Mouse (Mus musculus): Measurements from ENCODE around the gene Exoc3. TPM values are rescaled to one million over a fixed set of nuclear protein-coding genes. Genes with fewer than 3 reads are reported as not detected.
A peak's percentile ranks its signal among the peaks of the same experiment; 100 is the strongest.

Exoc3 gene
- polyA plus RNA-seq, 1 experiment from 2014 or later: 44.2 TPM

DNA sequence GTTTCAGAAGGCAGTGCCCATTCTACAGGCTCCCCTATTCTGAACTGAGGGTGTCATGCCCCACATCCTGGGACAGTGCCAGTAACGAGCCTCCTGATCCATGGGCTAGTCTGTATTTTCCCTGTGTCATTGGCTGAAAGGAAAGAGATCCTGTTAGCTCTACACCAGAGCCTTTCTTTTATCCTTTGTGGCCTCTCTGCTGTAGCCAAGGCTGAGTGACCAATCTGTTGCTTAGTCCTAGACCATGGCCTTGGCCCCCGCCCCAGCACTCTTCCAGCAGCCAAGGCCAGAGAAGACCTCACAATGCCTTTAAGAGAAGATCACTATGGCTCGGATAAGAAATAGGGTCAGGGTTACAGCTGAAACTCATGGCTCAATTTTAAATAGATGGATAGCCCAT, 9.9 kb upstream of the Exoc3 start:
- Histone ChIP-seq H3K4me2 (replicated peaks; ENCODE audit: low read depth, low read length) (no peak overlapping the region), H3K4me1 (ENCODE audit: insufficient read depth, low read depth, low read length) (no peaks in the 10 kb centered on the region), H3K4me3 (ENCODE audit: low read depth, low read length) (no peak overlapping the region), H3K27me3 (replicated peaks; ENCODE audit: insufficient read depth, low read length) (no peaks in the 10 kb centered on the region), H3K27ac (ENCODE audit: low read length) (no peak overlapping the region), H3K9me3 (ENCODE audit: low read length) (no peaks in the 10 kb centered on the region), H3K36me3 (ENCODE audit: insufficient read depth, low read length) (no peaks in the 10 kb centered on the region), H3K9ac (replicated peaks; ENCODE audit: low read depth) (no peak overlapping the region)
- TF ChIP-seq EP300 (IDR thresholded peaks at IDR 0.05): no peak
- TF ChIP-seq CTCF (IDR thresholded peaks at IDR 0.05): no peak
- ATAC-seq: no peak
- 77% methylated on average over 3 of the region's 3 CpGs for WGBS
- no peak for DNase-seq (ENCODE audit: low spot score)

DNA sequence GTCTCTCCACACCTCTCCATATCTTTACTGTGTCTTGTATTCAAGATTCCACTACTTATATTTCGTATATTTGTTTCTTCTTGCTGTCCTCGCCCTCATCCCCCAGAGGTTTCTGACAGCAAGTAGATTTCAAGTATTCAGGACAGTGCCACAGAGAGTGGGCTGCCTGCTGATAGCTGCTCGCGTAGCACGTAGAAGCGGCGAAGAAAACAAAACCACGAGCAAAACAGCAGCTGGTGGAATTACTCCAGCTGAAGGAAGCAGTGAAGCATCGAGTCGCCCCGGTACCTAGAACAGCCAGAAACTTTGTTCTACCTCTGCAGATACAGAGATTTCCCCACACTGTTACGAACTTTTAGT, 434 bp upstream of the Exoc3 start:
- peak; percentile 25; the same call in 1 of the 2 replicates for ATAC-seq

DNA sequence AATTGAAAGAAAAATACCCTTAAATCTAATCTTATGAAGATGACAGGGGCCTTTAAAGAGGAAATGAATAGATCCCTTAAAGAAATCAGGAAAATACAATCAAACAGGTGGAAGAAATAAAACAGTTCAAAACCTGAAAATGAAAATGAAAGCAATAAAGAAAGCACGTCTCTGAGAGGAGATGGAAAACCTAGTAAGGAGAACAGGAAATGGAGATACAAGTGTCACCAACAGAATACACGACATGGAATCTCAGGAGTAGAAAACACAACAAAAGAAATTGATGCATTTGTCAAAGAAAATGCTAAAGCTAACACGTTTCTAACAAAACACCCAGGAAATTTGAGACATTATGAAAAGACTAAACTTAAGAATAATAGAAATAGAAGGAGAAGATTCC, 12.1 kb downstream of the Exoc3 start:
- DNase-seq (ENCODE audit: low spot score) (no peak), ATAC-seq (no peak)
- Histone ChIP-seq H3K9me3 (ENCODE audit: low read length) (no peaks in the 10 kb centered on the region), H3K36me3 (ENCODE audit: insufficient read depth, low read length) (peaks cover 25% of the 10 kb centered on the region; the same call in 1 of the 2 replicates), H3K4me2 (replicated peaks; ENCODE audit: low read depth, low read length) (no peak overlapping the region), H3K4me1 (ENCODE audit: insufficient read depth, low read depth, low read length) (no peaks in the 10 kb centered on the region), H3K9ac (replicated peaks; ENCODE audit: low read depth) (no peak overlapping the region), H3K27me3 (replicated peaks; ENCODE audit: insufficient read depth, low read length) (no peaks in the 10 kb centered on the region), H3K27ac (ENCODE audit: low read length) (no peak overlapping the region), H3K4me3 (ENCODE audit: low read depth, low read length) (no peak overlapping the region)
- WGBS: 78% methylated on average over 3 of the region's 3 CpGs
- TF ChIP-seq EP300 (IDR thresholded peaks at IDR 0.05): no peak
- TF ChIP-seq CTCF (IDR thresholded peaks at IDR 0.05): no peak

More for the DNA sequence above, 434 bp upstream of the Exoc3 start:
- Histone ChIP-seq H3K27me3 (replicated peaks; ENCODE audit: insufficient read depth, low read length) (no peaks in the 10 kb centered on the region), H3K4me2 (replicated peaks; ENCODE audit: low read depth, low read length) (peak overlapping the region; percentile 63), H3K9me3 (ENCODE audit: low read length) (no peaks in the 10 kb centered on the region), H3K4me3 (ENCODE audit: low read depth, low read length) (peak overlapping the region; percentile 76), H3K36me3 (ENCODE audit: insufficient read depth, low read length) (no peaks in the 10 kb centered on the region; the same call in 1 of the 2 replicates), H3K4me1 (ENCODE audit: insufficient read depth, low read depth, low read length) (peaks cover 4% of the 10 kb centered on the region; the same call in 1 of the 2 replicates), H3K9ac (replicated peaks; ENCODE audit: low read depth) (peak overlapping the region; percentile 50), H3K27ac (ENCODE audit: low read length) (peak overlapping the region; percentile 82)
- DNase-seq (ENCODE audit: low spot score): no peak
- WGBS: 19% methylated on average over 12 of the region's 12 CpGs
- no peak for TF ChIP-seq EP300 (IDR thresholded peaks at IDR 0.05)
- no peak for TF ChIP-seq CTCF (IDR thresholded peaks at IDR 0.05)

DNA sequence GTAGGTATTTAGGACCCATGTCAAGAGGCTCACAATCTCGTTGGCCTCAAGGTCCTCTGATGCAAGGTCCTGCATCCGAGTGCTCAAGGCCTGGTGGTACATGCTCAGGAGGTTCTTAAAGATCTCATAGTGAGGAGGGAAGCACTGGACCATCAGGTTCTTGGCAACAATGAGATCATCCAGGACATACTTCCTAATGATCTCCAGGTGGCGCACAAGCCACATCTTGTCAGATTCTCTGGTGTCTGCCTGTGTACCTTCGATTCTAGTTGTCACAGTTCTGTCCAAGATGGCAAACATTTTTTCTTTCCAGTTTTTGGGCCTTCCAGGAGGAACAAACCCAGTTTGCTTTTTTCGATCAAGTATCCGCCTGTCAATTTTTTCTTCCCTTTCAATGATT, 15.9 kb downstream of the Exoc3 start:
- ATAC-seq (no peak), DNase-seq (ENCODE audit: low spot score) (peak; percentile 44)
- no peak overlapping the region for H3K4me2 ChIP-seq (replicated peaks; ENCODE audit: low read depth, low read length)
- WGBS: 73% methylated on average over 6 of the region's 6 CpGs
- H3K4me1 ChIP-seq (ENCODE audit: insufficient read depth, low read depth, low read length): no peaks in the 10 kb centered on the region
- no peak overlapping the region for H3K4me3 ChIP-seq (ENCODE audit: low read depth, low read length)
- H3K36me3 ChIP-seq (ENCODE audit: insufficient read depth, low read length): peaks cover 19% of the 10 kb centered on the region; the same call in 1 of the 2 replicates
- no peaks in the 10 kb centered on the region for H3K27me3 ChIP-seq (replicated peaks; ENCODE audit: insufficient read depth, low read length)
- no peak overlapping the region for H3K27ac ChIP-seq (ENCODE audit: low read length)
- TF ChIP-seq EP300 (IDR thresholded peaks at IDR 0.05) (no peak), CTCF (IDR thresholded peaks at IDR 0.05) (peak; percentile 62)
- H3K9ac ChIP-seq (replicated peaks; ENCODE audit: low read depth): no peak overlapping the region
- no peaks in the 10 kb centered on the region for H3K9me3 ChIP-seq (ENCODE audit: low read length)

DNA sequence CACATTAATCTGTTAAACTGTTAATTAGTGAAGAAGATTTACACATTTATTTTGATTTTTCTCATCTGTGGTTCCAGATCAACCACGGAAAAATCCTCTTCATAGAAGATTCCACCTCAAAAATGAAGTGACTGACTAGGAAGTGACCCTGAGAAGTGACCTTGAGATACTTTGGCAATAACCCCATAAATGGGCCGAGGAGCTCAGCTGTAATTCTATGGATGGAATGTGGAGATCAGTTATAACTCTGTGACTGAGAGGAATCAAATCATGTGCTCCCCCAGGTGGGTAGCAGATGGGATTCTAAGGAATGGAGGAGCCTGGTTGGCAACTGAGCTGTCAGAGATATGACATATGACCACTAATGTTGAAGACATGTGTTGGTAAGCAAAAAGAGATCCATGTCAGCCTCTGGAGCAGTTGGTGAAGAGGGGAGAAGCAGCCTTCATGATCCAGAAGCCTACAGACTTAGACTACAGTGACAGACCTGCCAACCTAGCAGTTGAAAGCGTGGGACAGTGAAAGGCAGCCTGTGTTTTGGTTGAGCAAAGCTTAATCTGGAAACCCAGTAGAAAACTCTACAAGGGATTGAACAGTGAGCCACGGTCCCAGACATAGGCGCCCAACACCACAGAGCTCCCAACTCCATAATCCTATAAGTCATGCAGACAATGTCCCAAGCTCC, 25.4 kb downstream of the Exoc3 start:
- WGBS: 87% methylated on average over 5 of the region's 5 CpGs
- no peak for TF ChIP-seq CTCF (IDR thresholded peaks at IDR 0.05)
- TF ChIP-seq EP300 (IDR thresholded peaks at IDR 0.05): no peak

DNA sequence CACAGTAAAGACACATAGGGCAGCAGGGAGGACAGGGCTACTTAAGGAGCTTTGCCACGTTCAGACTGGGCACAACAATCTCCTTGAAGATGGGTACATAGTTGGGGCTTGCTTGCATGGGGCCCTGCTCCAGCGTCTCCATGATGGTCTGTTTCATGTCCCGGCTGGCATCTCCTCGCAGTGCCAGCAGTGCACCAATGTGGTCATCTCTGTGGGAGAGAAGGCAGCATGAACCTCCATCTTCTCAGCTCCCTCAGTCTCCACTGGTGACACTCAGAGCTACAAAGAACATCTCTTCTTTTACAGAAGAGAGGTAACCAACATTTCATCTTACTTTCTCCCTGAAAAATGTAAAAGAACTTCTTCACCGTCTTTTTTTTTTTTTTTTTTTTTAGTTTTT, 36.5 kb downstream of the Exoc3 start:
- ATAC-seq (no peak), DNase-seq (ENCODE audit: low spot score) (no peak)
- peaks cover 22% of the 10 kb centered on the region for H3K36me3 ChIP-seq (ENCODE audit: insufficient read depth, low read length)
- no peaks in the 10 kb centered on the region for H3K4me1 ChIP-seq (ENCODE audit: insufficient read depth, low read depth, low read length)
- H3K27me3 ChIP-seq (replicated peaks; ENCODE audit: insufficient read depth, low read length): no peaks in the 10 kb centered on the region
- 92% methylated on average over 4 of the region's 5 CpGs for WGBS
- H3K27ac ChIP-seq (ENCODE audit: low read length): no peak overlapping the region
- TF ChIP-seq CTCF (IDR thresholded peaks at IDR 0.05) (no peak), EP300 (IDR thresholded peaks at IDR 0.05) (no peak)
- H3K4me2 ChIP-seq (replicated peaks; ENCODE audit: low read depth, low read length): no peak overlapping the region
- no peaks in the 10 kb centered on the region for H3K9me3 ChIP-seq (ENCODE audit: low read length)
- H3K4me3 ChIP-seq (ENCODE audit: low read depth, low read length): no peak overlapping the region
- no peak overlapping the region for H3K9ac ChIP-seq (replicated peaks; ENCODE audit: low read depth)

More for the DNA sequence above, 25.4 kb downstream of the Exoc3 start:
- H3K4me3 ChIP-seq (ENCODE audit: low read depth, low read length): no peak overlapping the region
- peaks cover 5% of the 10 kb centered on the region; the same call in 1 of the 2 replicates for H3K36me3 ChIP-seq (ENCODE audit: insufficient read depth, low read length)
- H3K27me3 ChIP-seq (replicated peaks; ENCODE audit: insufficient read depth, low read length): no peaks in the 10 kb centered on the region
- H3K4me2 ChIP-seq (replicated peaks; ENCODE audit: low read depth, low read length): no peak overlapping the region
- no peak for DNase-seq (ENCODE audit: low spot score)
- no peak overlapping the region for H3K27ac ChIP-seq (ENCODE audit: low read length)
- H3K9me3 ChIP-seq (ENCODE audit: low read length): no peaks in the 10 kb centered on the region
- no peak for ATAC-seq
- H3K9ac ChIP-seq (replicated peaks; ENCODE audit: low read depth): no peak overlapping the region
- H3K4me1 ChIP-seq (ENCODE audit: insufficient read depth, low read depth, low read length): no peaks in the 10 kb centered on the region

Measured in lung, postnatal 0 days (tissue).